Mouse (Mus musculus): ENCODE data around the gene Gkn1.

The Gkn1 gene

GRCm38 (mm10) chr6:87318651-87319050 is 32.1 kb downstream of the Gkn1 start:
- DNase-seq = no peak

GRCm38 (mm10) chr6:87316966-87317365 is 33.8 kb downstream of the Gkn1 start:
- no peak for DNase-seq

GRCm38 (mm10) chr6:87312761-87313160 is 38.0 kb downstream of the Gkn1 start:
- no peak for DNase-seq

- no peak for DNase-seq
Measured at GRCm38 (mm10) chr6:87304486-87304885, 46.3 kb downstream of the Gkn1 start.

- no peak for DNase-seq
Measured at GRCm38 (mm10) chr6:87302746-87303145, 48.0 kb downstream of the Gkn1 start.

GRCm38 (mm10) chr6:87301991-87302390 is 48.8 kb downstream of the Gkn1 start:
- DNase-seq = no peak
